Mouse (Mus musculus) cerebellum, adult 2 months (tissue): ENCODE results near the gene Ggt6. TPM values are rescaled to one million over a fixed set of nuclear protein-coding genes. Genes with fewer than 3 reads are reported as not detected.

ENCODE experiments used
- DNase-seq, 2 experiments: peaks; one replicate each; pipeline ENCODE4 v3.0.0; 2021
- H3K27ac ChIP-seq: fragments of 200-500 bp; 2 replicates; pipeline ENCODE4 v1.5.1; 2012; ENCODE audit warnings: low read length, control low read depth, inconsistent platforms; ENCODE audit not compliant: insufficient read depth
- H3K27me3 ChIP-seq: fragments of 200-500 bp; 2 replicates; pipeline ENCODE4 v1.6.1; 2012; ENCODE audit warnings: inconsistent platforms, mild to moderate bottlenecking, low read length, moderate library complexity; ENCODE audit not compliant: control insufficient read depth, insufficient read depth
- H3K4me1 ChIP-seq: fragments of 200-500 bp; 2 replicates; pipeline ENCODE4 v1.6.1; 2011; ENCODE audit warnings: low read length; ENCODE audit not compliant: control insufficient read depth, insufficient read depth
- H3K4me3 ChIP-seq: fragments of 200-500 bp; replicated peaks from 2 replicates; pipeline ENCODE3; 2011; ENCODE audit warnings: mild to moderate bottlenecking, low read depth, low read length, control low read depth; ENCODE audit not compliant: insufficient read depth
- CTCF ChIP-seq: fragments of 200-500 bp; IDR thresholded peaks from 2 replicates; pipeline ENCODE4 v1.5.1; 2011; ENCODE audit warnings: low read depth, mild to moderate bottlenecking, control low read depth, low read length, moderate library complexity, borderline replicate concordance; ENCODE audit not compliant: insufficient read depth
- POLR2A ChIP-seq: fragments of 200-500 bp; IDR thresholded peaks from 2 replicates; pipeline ENCODE4 v1.6.1; 2011; ENCODE audit warnings: low read length, control low read depth, borderline replicate concordance; ENCODE audit not compliant: insufficient read depth
- WGBS: fragments of 180-500 bp; shearing (Covaris S2); methylation state at CpG from one replicate; pipeline ENCODE4 v1.1.7; 2018; 5-methylcytosine and 5-hydroxymethylcytosine counted together
- polyA plus RNA-seq: library from polyadenylated mRNA; depleted of rRNA; stranded (reverse); fragments of >200 nt; gene quantifications from 2 replicates; pipeline ENCODE4 v1.2.3, GENCODE M21; 2012

Ggt6 gene
- polyA plus RNA-seq, 1 experiment: 0.15 TPM

- H3K4me1 ChIP-seq: no peaks in the 10 kb centered on the region; the same call in 1 of the 2 replicates
- H3K27me3 ChIP-seq: no peaks in the 10 kb centered on the region
- no peak overlapping the region for H3K4me3 ChIP-seq
- WGBS: 54% methylated on average over 11 of the region's 11 CpGs
- peak overlapping the region; percentile 23; the same call in 1 of the 2 replicates for H3K27ac ChIP-seq
- no peak for DNase-seq
- TF ChIP-seq CTCF: no peak
- no peak for TF ChIP-seq POLR2A
Observed at GRCm38 (mm10) chr11:72465978-72466693, 30.8 kb downstream of the Ggt6 start.

DNA sequence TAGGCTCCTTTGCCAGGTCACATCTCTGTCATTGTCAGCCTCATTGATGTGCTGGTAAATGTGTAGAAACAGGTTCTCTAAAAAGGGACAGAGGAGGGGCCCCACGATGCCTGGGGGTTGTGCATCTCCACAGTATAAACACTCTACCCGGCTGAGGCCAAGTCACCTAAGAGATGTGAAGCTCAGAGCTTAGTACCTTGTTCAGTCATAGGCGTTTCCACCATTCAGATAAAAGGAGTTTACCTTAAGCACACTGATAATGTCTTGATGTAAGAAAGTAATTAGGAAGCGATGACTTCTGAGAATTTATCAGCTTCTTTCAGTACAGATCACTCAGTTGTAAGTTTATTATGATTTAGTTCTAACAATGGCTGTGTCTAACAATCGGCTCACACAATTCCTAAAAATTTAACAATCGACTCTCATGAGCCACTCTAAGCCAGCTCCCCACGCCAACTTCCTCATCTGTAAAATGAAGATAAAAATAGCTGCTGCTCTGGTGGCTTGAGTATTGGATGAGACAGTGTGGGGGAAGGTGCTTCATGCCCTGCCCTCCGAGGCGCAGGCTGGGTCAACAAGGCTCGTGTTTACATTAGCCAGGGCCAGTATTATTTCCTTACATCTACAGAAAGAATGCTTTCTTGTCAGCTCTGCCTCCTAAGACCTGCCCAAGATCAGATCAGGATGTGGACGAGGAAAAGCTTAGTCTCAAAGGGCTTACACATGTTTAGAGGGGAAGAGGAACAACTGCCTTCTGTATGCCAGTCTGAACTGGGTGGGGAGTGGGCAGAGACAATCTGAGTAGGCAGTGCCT lies 31.6 kb downstream of the Ggt6 start:
- WGBS: 52% methylated on average over 11 of the region's 11 CpGs
- Histone ChIP-seq H3K4me3 (no peak overlapping the region), H3K27me3 (no peaks in the 10 kb centered on the region), H3K4me1 (no peaks in the 10 kb centered on the region; the same call in 1 of the 2 replicates), H3K27ac (peak overlapping the region; percentile 23; the same call in 1 of the 2 replicates)
- TF ChIP-seq CTCF (no peak), POLR2A (no peak)
- DNase-seq: no peak

- no peak overlapping the region for H3K27ac ChIP-seq
- H3K27me3 ChIP-seq: no peaks in the 10 kb centered on the region
- no peak for DNase-seq
- 40% methylated on average over 5 of the region's 5 CpGs for WGBS
- no peak overlapping the region for H3K4me3 ChIP-seq
- TF ChIP-seq POLR2A (no peak), CTCF (no peak)
- no peaks in the 10 kb centered on the region; the same call in 1 of the 2 replicates for H3K4me1 ChIP-seq
Observed at GRCm38 (mm10) chr11:72468525-72468924, 33.2 kb downstream of the Ggt6 start.

- DNase-seq: peak in 1 of 2 experiments; percentile 27
- Histone ChIP-seq H3K27ac (no peak overlapping the region), H3K27me3 (no peaks in the 10 kb centered on the region), H3K4me1 (no peaks in the 10 kb centered on the region; the same call in 1 of the 2 replicates), H3K4me3 (no peak overlapping the region)
- WGBS: 69% methylated on average over 5 of the region's 5 CpGs
- no peak for TF ChIP-seq POLR2A
- TF ChIP-seq CTCF: no peak
Observed at GRCm38 (mm10) chr11:72469217-72469616, 33.9 kb downstream of the Ggt6 start.

GRCm38 (mm10) chr11:72470004-72470403 lies 34.7 kb downstream of the Ggt6 start:
- DNase-seq: no peak
- 76% methylated on average over 4 of the region's 4 CpGs for WGBS
- H3K27ac ChIP-seq: no peak overlapping the region
- TF ChIP-seq CTCF: no peak
- TF ChIP-seq POLR2A: no peak
- no peak overlapping the region for H3K4me3 ChIP-seq
- H3K27me3 ChIP-seq: no peaks in the 10 kb centered on the region
- H3K4me1 ChIP-seq: no peaks in the 10 kb centered on the region; the same call in 1 of the 2 replicates

DNA sequence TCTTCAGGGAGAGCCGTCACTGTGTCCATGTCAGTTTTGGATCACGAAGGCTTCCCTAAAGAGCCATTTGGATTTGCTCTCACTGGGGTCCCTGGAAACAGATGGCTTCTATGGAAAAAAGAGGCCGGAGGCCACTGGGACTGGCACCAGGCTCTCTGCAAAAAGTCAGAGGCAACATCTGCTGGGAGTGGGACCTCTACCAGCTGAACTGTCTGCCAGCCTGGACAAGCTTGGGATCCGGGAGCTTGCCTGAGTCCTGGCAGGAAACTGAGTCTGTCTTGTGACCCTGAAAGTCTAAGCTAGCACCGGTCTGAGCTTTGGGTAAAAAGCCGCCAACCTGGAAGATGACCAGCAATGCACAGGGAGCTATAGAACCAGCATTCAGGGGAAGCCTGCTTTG lies 36.1 kb downstream of the Ggt6 start:
- DNase-seq: peak in 1 of 2 experiments; percentile 22
- H3K27ac ChIP-seq: no peak overlapping the region
- WGBS: 18% methylated on average over 6 of the region's 6 CpGs

GRCm38 (mm10) chr11:72473540-72473939 lies 38.2 kb downstream of the Ggt6 start:
- WGBS: 94% methylated on average over 4 of the region's 4 CpGs
- DNase-seq: no peak
- Histone ChIP-seq H3K4me3 (no peak overlapping the region), H3K27ac (no peak overlapping the region), H3K27me3 (no peaks in the 10 kb centered on the region), H3K4me1 (no peaks in the 10 kb centered on the region; the same call in 1 of the 2 replicates)
- TF ChIP-seq POLR2A (no peak), CTCF (no peak)

More for the DNA sequence above, 36.1 kb downstream of the Ggt6 start:
- TF ChIP-seq POLR2A (no peak), CTCF (no peak)
- no peaks in the 10 kb centered on the region; the same call in 1 of the 2 replicates for H3K4me1 ChIP-seq
- H3K4me3 ChIP-seq: no peak overlapping the region
- H3K27me3 ChIP-seq: no peaks in the 10 kb centered on the region
